Mouse (Mus musculus): ENCODE measurements around the gene Nfe2l3. TPM values are rescaled to one million over a fixed set of nuclear protein-coding genes. Genes with fewer than 3 reads are reported as not detected.

Gene Nfe2l3
- total and polyA plus RNA-seq, 2 experiments from 2014 or later, result 11.4 to 15.0 TPM

- H3K4me1 ChIP-seq (ENCODE audit: insufficient read depth), result no peaks in the 10 kb centered on the region
- 69% methylated on average over 3 of the region's 3 CpGs for WGBS
- H3K9me3 ChIP-seq (ENCODE audit: low read length), result no peaks in the 10 kb centered on the region
- no peaks in the 10 kb centered on the region for H3K27me3 ChIP-seq (ENCODE audit: insufficient read depth, low read length)
- H3K36me3 ChIP-seq (ENCODE audit: insufficient read depth), result peaks cover 16% of the 10 kb centered on the region
- H3K4me3 ChIP-seq (ENCODE audit: low read depth, low read length), result no peak overlapping the region
- no peak overlapping the region for H3K4me2 ChIP-seq (ENCODE audit: low read depth)
- H3K9ac ChIP-seq, result no peak overlapping the region
- DNase-seq (no peak), ATAC-seq (no peak)
- no peak overlapping the region for H3K27ac ChIP-seq (ENCODE audit: low read depth, low read length)
- TF ChIP-seq CTCF (IDR thresholded peaks at IDR 0.05; ENCODE audit: low read depth), result no peak
These were observed 22.5 kb downstream of the Nfe2l3 start for GRCm38 (mm10) chr6:51454949-51455348.

GRCm38 (mm10) chr6:51456198-51456597 is 23.7 kb downstream of the Nfe2l3 start:
- TF ChIP-seq CTCF (IDR thresholded peaks at IDR 0.05; ENCODE audit: low read depth), result no peak
- ATAC-seq, result no peak
- Histone ChIP-seq H3K9ac (no peak overlapping the region), H3K4me3 (ENCODE audit: low read depth, low read length) (no peak overlapping the region), H3K27ac (ENCODE audit: low read depth, low read length) (no peak overlapping the region), H3K9me3 (ENCODE audit: low read length) (no peaks in the 10 kb centered on the region), H3K4me1 (ENCODE audit: insufficient read depth) (no peaks in the 10 kb centered on the region), H3K27me3 (ENCODE audit: insufficient read depth, low read length) (no peaks in the 10 kb centered on the region), H3K36me3 (ENCODE audit: insufficient read depth) (peaks cover 25% of the 10 kb centered on the region), H3K4me2 (ENCODE audit: low read depth) (no peak overlapping the region)
- 69% methylated on average over 1 of the region's 1 CpGs for WGBS
- no peak for DNase-seq

- Histone ChIP-seq H3K36me3 (ENCODE audit: insufficient read depth) (peaks cover 34% of the 10 kb centered on the region), H3K4me2 (ENCODE audit: low read depth) (no peak overlapping the region), H3K9ac (no peak overlapping the region), H3K27ac (ENCODE audit: low read depth, low read length) (no peak overlapping the region), H3K9me3 (ENCODE audit: low read length) (no peaks in the 10 kb centered on the region), H3K4me3 (ENCODE audit: low read depth, low read length) (no peak overlapping the region), H3K27me3 (ENCODE audit: insufficient read depth, low read length) (no peaks in the 10 kb centered on the region), H3K4me1 (ENCODE audit: insufficient read depth) (no peaks in the 10 kb centered on the region)
- no peak for ATAC-seq
- no peak for DNase-seq
- 80% methylated on average over 3 of the region's 3 CpGs for WGBS
- no peak for TF ChIP-seq CTCF (IDR thresholded peaks at IDR 0.05; ENCODE audit: low read depth)
These were observed 24.8 kb downstream of the Nfe2l3 start for GRCm38 (mm10) chr6:51457283-51457682.

- Histone ChIP-seq H3K36me3 (ENCODE audit: insufficient read depth) (peaks cover 35% of the 10 kb centered on the region), H3K27ac (ENCODE audit: low read depth, low read length) (no peak overlapping the region), H3K9ac (no peak overlapping the region), H3K27me3 (ENCODE audit: insufficient read depth, low read length) (no peaks in the 10 kb centered on the region), H3K4me1 (ENCODE audit: insufficient read depth) (no peaks in the 10 kb centered on the region), H3K9me3 (ENCODE audit: low read length) (no peaks in the 10 kb centered on the region), H3K4me3 (ENCODE audit: low read depth, low read length) (no peak overlapping the region), H3K4me2 (ENCODE audit: low read depth) (no peak overlapping the region)
- 82% methylated on average over 8 of the region's 8 CpGs for WGBS
- no peak for ATAC-seq
- no peak for DNase-seq
- no peak for TF ChIP-seq CTCF (IDR thresholded peaks at IDR 0.05; ENCODE audit: low read depth)
These were observed 25.4 kb downstream of the Nfe2l3 start for GRCm38 (mm10) chr6:51457770-51458387.

GRCm38 (mm10) chr6:51458925-51459312 is 26.4 kb downstream of the Nfe2l3 start:
- H3K4me2 ChIP-seq (ENCODE audit: low read depth), result no peak overlapping the region
- H3K4me1 ChIP-seq (ENCODE audit: insufficient read depth), result no peaks in the 10 kb centered on the region
- no peak overlapping the region for H3K27ac ChIP-seq (ENCODE audit: low read depth, low read length)
- TF ChIP-seq CTCF (IDR thresholded peaks at IDR 0.05; ENCODE audit: low read depth), result no peak
- H3K27me3 ChIP-seq (ENCODE audit: insufficient read depth, low read length), result no peaks in the 10 kb centered on the region
- H3K36me3 ChIP-seq (ENCODE audit: insufficient read depth), result peaks cover 42% of the 10 kb centered on the region
- H3K4me3 ChIP-seq (ENCODE audit: low read depth, low read length), result no peak overlapping the region
- DNase-seq (no peak), ATAC-seq (peak; percentile 17; the same call in 1 of the 2 replicates)
- 41% methylated on average over 2 of the region's 2 CpGs for WGBS
- no peaks in the 10 kb centered on the region for H3K9me3 ChIP-seq (ENCODE audit: low read length)
- H3K9ac ChIP-seq, result no peak overlapping the region

GRCm38 (mm10) chr6:51459313-51460020 is 27.0 kb downstream of the Nfe2l3 start:
- ATAC-seq, result peak; percentile 47
- 34% methylated on average over 5 of the region's 5 CpGs for WGBS

GRCm38 (mm10) chr6:51460021-51460360 is 27.5 kb downstream of the Nfe2l3 start:
- H3K4me3 ChIP-seq (ENCODE audit: low read depth, low read length), result no peak overlapping the region
- peaks cover 44% of the 10 kb centered on the region for H3K36me3 ChIP-seq (ENCODE audit: insufficient read depth)
- no peak overlapping the region for H3K4me2 ChIP-seq (ENCODE audit: low read depth)
- H3K4me1 ChIP-seq (ENCODE audit: insufficient read depth), result no peaks in the 10 kb centered on the region
- no peak for DNase-seq
- 76% methylated on average over 4 of the region's 4 CpGs for WGBS
- no peaks in the 10 kb centered on the region for H3K27me3 ChIP-seq (ENCODE audit: insufficient read depth, low read length)
- no peak overlapping the region for H3K9ac ChIP-seq
- H3K27ac ChIP-seq (ENCODE audit: low read depth, low read length), result no peak overlapping the region
- no peak; the same call in 1 of the 2 replicates for ATAC-seq
- 0 out of 2 replicates have a peak, but pooled peaks have one; percentile 3 for TF ChIP-seq CTCF (IDR thresholded peaks at IDR 0.05; ENCODE audit: low read depth)
- no peaks in the 10 kb centered on the region for H3K9me3 ChIP-seq (ENCODE audit: low read length)

More at GRCm38 (mm10) chr6:51459313-51460020, 27.0 kb downstream of the Nfe2l3 start:
- H3K27me3 ChIP-seq (ENCODE audit: insufficient read depth, low read length), result no peaks in the 10 kb centered on the region
- no peak overlapping the region for H3K9ac ChIP-seq
- no peaks in the 10 kb centered on the region for H3K4me1 ChIP-seq (ENCODE audit: insufficient read depth)
- H3K9me3 ChIP-seq (ENCODE audit: low read length), result no peaks in the 10 kb centered on the region
- H3K4me2 ChIP-seq (ENCODE audit: low read depth), result no peak overlapping the region
- TF ChIP-seq CTCF (IDR thresholded peaks at IDR 0.05; ENCODE audit: low read depth), result no peak
- peaks cover 43% of the 10 kb centered on the region for H3K36me3 ChIP-seq (ENCODE audit: insufficient read depth)
- no peak overlapping the region for H3K27ac ChIP-seq (ENCODE audit: low read depth, low read length)
- H3K4me3 ChIP-seq (ENCODE audit: low read depth, low read length), result no peak overlapping the region
- DNase-seq, result peak; percentile 46

Measured in forebrain, postnatal 0 days (tissue).